Mouse (Mus musculus) CD4-positive, CD25-positive, alpha-beta regulatory T cell, adult 9 weeks (primary cell): ENCODE measurements around the gene Cnn2. TPM values are rescaled to one million over a fixed set of nuclear protein-coding genes. Genes with fewer than 3 reads are reported as not detected.

Experiments used
- polyA plus RNA-seq: library from polyadenylated mRNA; unstranded; fragments of 100-300 nt; shearing (Covaris generic); gene quantifications from one replicate; pipeline ENCODE4 v1.2.1, GENCODE M21; 2017

Gene Cnn2
- 1,134 TPM for polyA plus RNA-seq

DNA sequence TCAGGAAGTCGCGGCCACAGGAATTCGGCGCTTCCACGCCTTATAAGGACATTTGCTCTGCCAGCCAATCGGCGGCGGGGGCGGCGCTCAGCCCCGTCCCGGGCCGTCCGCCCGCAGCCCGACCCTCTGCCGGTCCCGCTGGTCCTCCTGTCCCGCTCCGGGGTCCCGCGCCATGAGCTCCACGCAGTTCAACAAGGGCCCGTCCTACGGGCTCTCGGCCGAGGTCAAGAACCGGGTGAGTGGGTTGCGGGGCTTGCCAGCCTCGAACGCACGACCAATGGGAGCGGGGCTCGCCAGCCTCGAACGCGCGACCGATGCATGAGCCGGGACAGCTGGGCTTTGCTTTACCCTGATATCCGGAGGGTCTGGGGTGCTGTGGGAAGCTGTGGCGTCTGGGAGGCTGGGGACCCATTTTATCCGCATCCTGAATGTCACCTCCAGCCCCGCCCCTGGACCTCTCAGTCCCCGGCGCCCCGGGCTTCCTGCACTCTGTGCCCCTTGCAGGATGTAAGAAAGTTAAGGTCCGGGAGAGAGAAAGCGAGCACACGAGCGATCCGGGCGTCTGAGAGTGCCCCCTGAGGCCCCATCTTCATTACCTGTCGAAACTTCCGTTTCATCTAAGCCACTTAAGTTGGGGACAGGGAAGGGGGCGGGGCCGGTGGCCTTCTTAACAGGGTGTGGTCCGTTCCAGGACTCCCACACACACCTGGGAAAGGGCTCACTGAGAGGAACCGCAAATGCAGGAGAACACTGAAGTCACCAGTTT lies at the start of gene Cnn2:
TSS of gene Cnn2 (plus strand) at position 79 of the 766 bp plus-strand sequence.

GRCm38 (mm10) chr10:79959847-79960601 lies 28.4 kb upstream of the Cnn2 start, which contains the start of gene Wdr18:
Wdr18 (plus strand) TSS chr10:79960152.

GRCm38 (mm10) chr10:79970415-79971182 lies 17.8 kb upstream of the Cnn2 start, which contains the start of gene Grin3b:
Grin3b (plus strand) TSS chr10:79970715.

DNA sequence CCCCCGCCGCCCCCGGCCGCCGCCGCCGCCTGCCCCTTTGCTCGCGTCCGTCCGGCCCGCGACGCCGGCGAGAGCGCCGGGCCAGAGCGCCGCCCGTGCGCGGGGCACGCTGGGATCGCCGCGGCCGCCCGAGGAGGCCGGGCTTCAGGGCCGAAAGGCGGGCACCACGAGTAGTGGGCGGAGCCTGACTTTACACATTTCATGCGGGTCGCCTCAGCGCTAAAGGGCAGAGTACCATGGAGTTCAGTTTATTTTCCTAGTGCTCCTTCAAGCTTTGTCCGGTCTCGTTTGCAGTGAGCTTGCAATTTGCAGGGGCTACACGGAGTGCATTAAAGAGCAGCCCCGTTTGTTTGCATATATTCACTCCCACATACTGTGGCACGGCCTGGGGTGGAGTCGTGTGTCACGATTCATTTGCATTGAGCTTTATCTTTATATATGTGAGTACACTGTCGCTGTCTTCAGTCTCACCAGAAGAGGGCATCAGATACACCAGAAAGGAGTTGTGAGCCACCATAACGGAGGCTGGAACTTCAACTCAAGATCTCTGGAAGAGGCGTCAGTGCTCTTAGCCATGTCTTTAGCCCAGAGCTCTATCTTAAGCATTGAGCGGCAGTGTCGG lies 4.1 kb upstream of the Cnn2 start, which contains the start of gene Tmem259:
TSS of gene Tmem259 (minus strand) at position 136 of the 622 bp plus-strand sequence.

DNA sequence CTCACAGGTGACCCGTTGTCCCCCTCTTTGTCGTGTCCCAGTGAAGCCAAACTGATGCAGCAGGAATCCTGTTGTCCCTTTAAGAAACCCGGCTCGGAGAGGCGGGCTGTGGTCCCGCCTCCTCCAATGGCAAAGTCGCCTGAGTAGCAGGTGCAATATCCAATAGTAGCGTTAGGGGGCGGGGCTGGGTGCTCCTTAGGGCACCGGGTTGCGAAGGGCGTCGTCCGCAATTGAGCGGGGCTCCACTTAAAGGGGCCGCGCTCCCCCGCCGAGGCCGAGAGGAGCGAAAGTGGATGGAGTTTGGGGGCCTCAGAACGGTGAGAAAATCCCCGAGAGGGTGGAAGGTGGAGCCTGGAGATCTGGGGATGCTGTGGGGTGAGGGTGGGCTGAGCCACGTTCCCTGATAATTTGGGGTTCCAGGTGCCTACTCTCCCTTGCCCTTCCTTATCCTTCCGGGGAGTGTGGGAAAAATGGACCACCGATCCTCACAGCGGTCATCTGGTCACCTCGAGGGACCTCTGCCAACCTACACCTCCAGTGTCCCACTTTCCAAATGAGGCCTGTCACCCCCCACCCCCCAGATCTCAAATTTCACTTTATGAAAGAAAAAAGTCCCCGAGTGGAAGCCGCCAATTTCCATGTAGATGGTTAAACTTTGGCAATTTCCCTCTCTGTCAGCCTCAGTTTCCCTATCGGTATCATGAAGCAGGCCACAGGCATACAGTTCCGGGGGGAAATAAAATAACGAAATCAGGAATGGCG lies 8.1 kb downstream of the Cnn2 start, which contains the start of gene Abca7:
TSS of gene Abca7 (plus strand) at position 223 of the 762 bp plus-strand sequence.

DNA sequence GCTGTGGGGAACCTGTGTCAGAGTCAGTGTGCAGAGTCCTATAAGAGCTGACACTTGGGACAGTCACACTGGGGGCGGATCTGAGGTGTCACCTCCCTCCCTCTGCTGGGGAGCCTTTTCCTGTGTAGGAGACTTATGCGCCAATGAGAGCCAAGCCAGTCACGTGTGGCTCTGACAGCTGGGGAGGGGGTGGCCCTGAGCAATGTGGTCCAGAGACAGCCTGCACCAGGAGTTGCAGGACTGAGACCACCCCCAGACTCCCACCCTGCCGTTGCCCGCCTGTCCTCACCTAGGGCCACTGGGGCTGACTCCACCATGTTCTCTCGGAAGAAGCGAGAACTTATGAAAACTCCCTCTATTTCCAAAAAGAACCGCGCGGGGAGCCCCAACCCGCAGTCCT lies 28.1 kb downstream of the Cnn2 start, which contains the start of gene Arhgap45:
TSS of gene Arhgap45 (plus strand) at position 143 of the 400 bp plus-strand sequence.

DNA sequence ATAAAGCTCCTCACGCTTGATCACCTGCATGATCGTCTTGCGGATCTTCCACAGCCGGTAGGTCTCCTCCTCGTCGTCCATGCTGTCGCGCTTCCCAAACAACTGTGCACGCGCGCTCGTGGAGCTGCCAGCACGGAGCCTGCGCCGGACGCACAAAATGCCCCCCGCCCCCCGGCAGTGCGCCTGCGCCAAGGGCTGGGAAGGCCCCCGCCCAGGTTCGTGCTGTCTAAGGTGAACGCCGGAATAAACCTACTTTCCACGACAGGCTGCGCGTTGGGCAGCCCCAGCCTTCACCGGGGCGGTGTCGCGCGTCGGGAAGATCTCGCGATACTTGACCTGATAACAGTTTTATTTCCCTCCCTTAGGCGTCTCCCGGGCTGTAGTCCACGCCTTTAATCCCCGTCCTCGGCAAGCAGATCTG lies 51.2 kb downstream of the Cnn2 start, which contains the start of gene Polr2e:
TSS of gene Polr2e (minus strand) at position 237 of the 421 bp plus-strand sequence.

Other genes starting within 250 kb of the Cnn2 start
- gene Polrmt, start 242.0 kb upstream of the Cnn2 start, polyA plus RNA-seq: 35.6 TPM
- gene Fgf22, start 233.5 kb upstream of the Cnn2 start, polyA plus RNA-seq: not detected
- gene Rnf126, start 221.6 kb upstream of the Cnn2 start, polyA plus RNA-seq: 4.2 TPM
- 0.52 TPM for gene Fstl3, start 211.3 kb upstream of the Cnn2 start, polyA plus RNA-seq
- not detected for gene Prss57, start 197.6 kb upstream of the Cnn2 start, polyA plus RNA-seq
- 0.27 TPM for gene Palm, start 195.0 kb upstream of the Cnn2 start, polyA plus RNA-seq
- gene Misp, start 167.6 kb upstream of the Cnn2 start, polyA plus RNA-seq: not detected
- 357 TPM for gene Ptbp1, start 134.2 kb upstream of the Cnn2 start, polyA plus RNA-seq
- gene Prtn3, start 114.1 kb upstream of the Cnn2 start, polyA plus RNA-seq: not detected
- gene Plppr3, start 114.0 kb upstream of the Cnn2 start, polyA plus RNA-seq: 5.6 TPM
- not detected for gene Elane, start 102.3 kb upstream of the Cnn2 start, polyA plus RNA-seq
- gene Cfd, start 97.7 kb upstream of the Cnn2 start, polyA plus RNA-seq: not detected
- 18.3 TPM for gene Med16, start 79.7 kb upstream of the Cnn2 start, polyA plus RNA-seq
- gene Gm26602, start 77.7 kb upstream of the Cnn2 start, polyA plus RNA-seq: 3.7 TPM
- 0.24 TPM for gene Kiss1r, start 71.6 kb upstream of the Cnn2 start, polyA plus RNA-seq
- gene R3hdm4, start 67.4 kb upstream of the Cnn2 start, polyA plus RNA-seq: 205 TPM
- 7.4 TPM for gene Arid3a, start 61.5 kb upstream of the Cnn2 start, polyA plus RNA-seq
- gene Wdr18, start 28.4 kb upstream of the Cnn2 start, polyA plus RNA-seq: 79.7 TPM
- gene Grin3b, start 17.9 kb upstream of the Cnn2 start, polyA plus RNA-seq: 0.22 TPM
- 3.8 TPM for gene Tmem259, start 4.3 kb upstream of the Cnn2 start, polyA plus RNA-seq
- gene Abca7, start 7.9 kb downstream of the Cnn2 start, polyA plus RNA-seq: 62.4 TPM
- gene Arhgap45, start 28.1 kb downstream of the Cnn2 start, polyA plus RNA-seq: 911 TPM
- gene Polr2e, start 51.2 kb downstream of the Cnn2 start, polyA plus RNA-seq: 250 TPM
- gene Gpx4, start 58.6 kb downstream of the Cnn2 start, polyA plus RNA-seq: 504 TPM
- gene Sbno2, start 117.0 kb downstream of the Cnn2 start, polyA plus RNA-seq: 71.4 TPM
- 10.0 TPM for gene Stk11, start 127.2 kb downstream of the Cnn2 start, polyA plus RNA-seq
- gene Atp5d, start 150.0 kb downstream of the Cnn2 start, polyA plus RNA-seq: 362 TPM
- gene Cbarp, start 152.3 kb downstream of the Cnn2 start, polyA plus RNA-seq: 2.3 TPM
- 1.5 TPM for gene Midn, start 159.7 kb downstream of the Cnn2 start, polyA plus RNA-seq
- gene Cirbp, start 177.4 kb downstream of the Cnn2 start, polyA plus RNA-seq: 293 TPM
- gene 1600002K03Rik, start 184.4 kb downstream of the Cnn2 start, polyA plus RNA-seq: 32.8 TPM
- 0.38 TPM for gene Efna2, start 190.9 kb downstream of the Cnn2 start, polyA plus RNA-seq
- 130 TPM for gene Mum1, start 237.8 kb downstream of the Cnn2 start, polyA plus RNA-seq